Mouse (Mus musculus) B cell, adult 2 months (primary cell): ENCODE measurements around the gene Lpar6.

Source experiments
- DNase-seq, 2 experiments: peaks; one replicate each; pipeline ENCODE4 v3.0.0; 2022

Lpar6 gene

DNA sequence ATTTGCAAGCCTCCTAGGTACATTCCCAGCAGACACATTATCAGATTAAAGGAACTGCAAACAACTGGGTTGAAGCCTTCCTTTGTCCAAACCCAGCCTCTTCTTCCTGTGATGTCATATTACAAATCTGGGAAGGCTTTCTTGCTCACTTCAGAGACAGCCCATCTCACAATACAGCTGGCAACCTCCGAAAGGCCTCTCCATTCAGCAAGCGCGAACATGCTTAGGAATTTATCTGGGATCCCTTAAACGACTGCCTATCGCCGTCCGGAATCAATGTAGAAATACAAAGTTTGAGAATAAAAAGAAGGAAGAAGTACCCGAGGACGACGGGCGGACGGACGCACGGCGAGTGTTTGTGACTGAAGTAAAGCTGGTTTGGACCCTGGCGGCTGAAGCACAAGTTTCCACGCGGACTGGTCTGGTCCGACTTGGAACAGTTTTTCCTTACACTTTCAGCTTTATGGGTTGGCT lies at the start of gene Lpar6:
Lpar6 (plus strand) TSS at position 48 of the 474 bp plus-strand sequence.
- DNase-seq = peak; percentile 42 to 46

DNA sequence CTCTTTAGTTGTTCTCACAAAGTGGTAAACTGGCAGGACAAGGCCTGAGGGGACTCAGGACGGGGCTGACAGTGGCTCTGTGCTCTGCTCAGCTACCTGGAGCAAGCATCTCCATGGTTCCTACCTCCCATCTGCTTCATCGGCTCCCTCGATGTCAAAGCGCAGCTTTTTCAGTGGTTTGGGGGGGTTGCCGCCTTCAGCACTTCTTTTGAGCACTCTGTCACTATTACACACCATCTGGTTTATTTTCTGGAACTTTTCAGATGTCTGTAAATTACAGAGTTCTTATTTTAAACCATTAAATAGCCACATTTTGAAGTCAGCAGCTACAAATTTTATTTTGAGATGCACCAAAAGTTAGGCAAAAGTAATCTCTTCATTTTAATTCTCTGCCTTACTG lies 38.6 kb upstream of the Lpar6 start:
- DNase-seq = no peak

DNA sequence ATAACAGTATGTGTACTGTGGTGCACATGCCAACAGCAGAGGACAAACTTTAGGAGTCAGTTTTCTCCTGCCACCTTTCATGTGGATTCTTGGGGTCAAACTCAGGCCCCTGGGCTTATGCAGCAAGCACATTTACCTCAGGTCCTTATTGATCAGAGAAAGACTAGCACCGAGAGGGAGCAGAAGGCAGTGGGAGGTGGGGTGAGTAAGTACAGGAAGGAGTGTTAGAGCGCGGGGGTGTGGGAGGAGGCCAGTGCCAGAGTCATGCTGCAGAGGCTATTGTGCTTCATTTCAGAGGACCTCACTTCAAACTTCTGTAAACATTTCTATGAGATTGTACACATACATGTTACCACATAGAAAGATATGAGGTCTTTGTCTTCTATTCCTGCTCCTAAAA lies 36.2 kb upstream of the Lpar6 start:
- DNase-seq = no peak

GRCm38 (mm10) chr14:73204016-73204415 lies 33.7 kb upstream of the Lpar6 start:
- no peak for DNase-seq

GRCm38 (mm10) chr14:73209262-73209661 lies 28.4 kb upstream of the Lpar6 start:
- DNase-seq = no peak

DNA sequence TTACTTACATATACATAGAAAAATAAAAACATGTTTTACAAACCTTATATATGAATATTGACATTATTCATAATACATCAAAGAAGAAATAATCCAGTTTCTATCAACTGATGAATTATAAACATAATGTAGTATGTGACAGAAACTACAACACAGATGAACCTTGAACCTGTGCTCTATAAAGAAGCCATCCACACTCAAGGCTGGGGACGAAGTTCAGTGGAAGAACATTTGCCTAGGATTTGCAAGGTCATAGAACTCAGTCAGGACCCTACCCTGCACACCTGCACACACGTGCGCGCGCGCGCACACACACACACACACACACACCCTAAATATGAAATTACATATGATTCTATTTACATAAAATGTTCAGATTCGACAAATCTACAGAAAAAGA lies 27.5 kb upstream of the Lpar6 start:
- DNase-seq = no peak

DNA sequence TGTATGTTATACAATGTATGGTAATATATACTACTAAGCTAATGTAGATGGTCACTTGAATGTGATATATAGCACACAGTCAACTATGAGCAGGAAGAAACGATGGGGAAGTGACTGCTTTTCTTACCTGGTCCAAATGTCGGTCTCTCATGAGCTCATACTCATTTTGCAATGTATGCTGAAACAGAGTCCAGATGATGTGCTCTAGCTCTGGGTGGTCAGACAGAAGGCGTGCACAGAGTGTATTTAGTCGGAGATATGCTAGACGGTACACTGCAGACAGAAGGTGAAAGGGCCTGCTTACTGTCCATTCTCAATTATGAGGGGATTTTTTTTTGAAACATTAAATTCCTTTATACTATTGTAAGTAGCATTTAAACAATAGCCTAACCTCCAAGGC lies 26.2 kb upstream of the Lpar6 start:
- DNase-seq = no peak

GRCm38 (mm10) chr14:73217062-73217461 lies 20.6 kb upstream of the Lpar6 start:
- DNase-seq = no peak

- DNase-seq = peak; percentile 12 to 17
Observed at GRCm38 (mm10) chr14:73222316-73222970, 15.3 kb upstream of the Lpar6 start.

DNA sequence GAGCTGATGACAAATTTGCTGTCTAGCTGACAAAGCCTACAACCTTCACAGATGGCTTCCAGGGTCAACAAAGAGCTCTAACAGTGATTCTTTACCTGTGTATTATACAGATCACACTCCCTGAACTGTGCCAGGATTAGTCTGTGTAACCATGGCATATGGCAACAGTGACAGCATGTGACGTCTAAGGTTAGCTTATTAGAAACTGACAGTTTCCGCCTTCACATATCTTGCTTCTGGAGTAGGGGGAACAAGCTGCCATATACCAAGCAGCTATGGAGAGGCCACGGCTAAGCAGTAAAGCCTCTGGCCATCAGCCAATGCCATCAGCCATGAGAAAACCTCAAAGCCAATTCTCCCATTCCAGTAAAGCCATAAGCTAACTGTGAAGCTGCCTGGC lies 11.3 kb upstream of the Lpar6 start:
- DNase-seq = no peak

- DNase-seq = no peak
Observed at GRCm38 (mm10) chr14:73226849-73227248, 10.8 kb upstream of the Lpar6 start.

DNA sequence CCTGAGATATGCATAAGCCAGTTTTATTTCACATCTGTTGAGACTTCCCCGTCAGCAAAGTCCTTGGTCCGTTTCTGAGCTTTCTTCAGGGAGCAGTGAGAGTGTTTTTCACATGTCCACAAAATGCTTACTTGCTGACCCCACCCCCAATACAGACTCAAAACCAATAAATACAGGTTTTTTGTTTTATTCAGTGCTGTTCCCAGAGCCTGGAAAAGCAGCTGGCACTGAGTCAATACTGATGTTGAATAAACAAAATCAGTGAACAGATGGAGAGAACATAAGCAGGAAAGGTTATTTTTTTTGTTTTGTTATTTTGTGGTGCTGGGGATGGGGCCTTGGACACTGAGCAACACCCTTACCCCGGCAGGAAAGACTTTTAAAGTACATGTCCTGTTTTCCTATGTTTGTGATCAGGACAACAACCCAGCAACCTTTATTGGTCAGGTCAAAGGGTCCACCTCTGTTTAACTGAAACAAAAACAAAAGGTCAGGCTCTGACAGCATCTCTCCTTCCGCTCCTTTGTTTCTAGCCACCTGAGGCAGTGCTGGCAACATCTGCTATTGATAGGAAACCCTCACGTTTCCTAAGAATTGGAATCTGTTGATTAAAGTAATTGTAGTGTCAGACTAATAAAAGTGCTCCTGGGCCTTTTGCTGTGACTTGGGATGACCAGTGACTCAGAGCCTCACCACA lies 6.3 kb upstream of the Lpar6 start:
- DNase-seq = no peak

DNA sequence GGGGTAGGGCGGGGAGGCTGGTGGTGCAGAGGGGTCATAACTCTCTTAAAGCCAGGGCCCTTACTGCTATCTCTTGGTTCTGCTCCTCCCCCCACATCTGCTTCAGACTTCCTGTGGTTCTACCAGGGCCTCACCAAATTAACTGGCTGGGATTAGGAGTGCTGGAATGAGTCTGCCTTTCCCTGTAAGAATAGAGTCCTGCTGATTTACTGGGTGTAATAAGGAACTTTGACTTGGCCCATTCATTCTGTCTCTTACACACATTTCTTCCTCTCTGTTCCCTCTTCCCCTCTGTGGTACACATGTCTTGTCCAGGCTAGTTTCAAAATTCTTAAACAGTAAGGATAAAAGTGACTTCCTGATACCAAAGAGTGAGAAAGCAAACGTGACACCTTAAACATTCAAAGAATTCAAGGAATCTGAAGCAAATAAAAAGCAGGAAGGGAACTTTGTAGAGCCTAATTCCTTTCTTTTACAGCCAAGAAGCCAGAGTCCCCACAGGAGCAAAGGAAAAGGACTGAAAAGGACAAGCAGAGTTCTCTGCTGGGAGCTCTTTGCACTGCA lies 3.1 kb upstream of the Lpar6 start:
- DNase-seq = no peak

DNA sequence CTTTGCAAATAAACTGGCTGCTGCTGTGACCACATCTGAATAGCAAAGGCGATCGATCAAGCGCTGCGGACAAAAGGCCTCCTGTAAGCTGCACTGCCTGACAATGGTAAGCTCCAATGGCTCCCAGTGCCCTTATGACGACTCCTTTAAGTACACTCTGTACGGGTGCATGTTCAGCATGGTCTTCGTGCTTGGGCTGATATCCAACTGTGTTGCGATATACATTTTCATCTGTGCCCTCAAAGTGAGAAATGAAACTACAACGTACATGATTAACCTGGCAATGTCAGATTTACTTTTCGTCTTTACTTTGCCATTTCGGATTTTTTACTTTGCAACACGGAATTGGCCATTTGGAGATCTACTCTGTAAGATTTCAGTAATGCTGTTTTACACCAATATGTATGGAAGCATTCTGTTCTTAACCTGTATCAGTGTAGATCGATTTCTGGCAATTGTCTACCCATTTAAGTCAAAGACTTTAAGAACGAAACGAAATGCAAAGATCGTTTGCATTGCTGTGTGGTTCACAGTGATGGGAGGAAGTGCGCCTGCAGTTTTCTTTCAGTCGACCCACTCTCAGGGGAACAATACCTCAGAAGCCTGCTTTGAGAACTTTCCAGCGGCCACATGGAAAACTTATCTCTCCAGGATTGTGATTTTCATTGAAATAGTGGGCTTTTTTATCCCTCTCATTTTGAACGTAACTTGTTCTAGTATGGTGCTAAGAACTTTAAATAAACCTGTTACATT lies 979 bp downstream of the Lpar6 start:
- peak; percentile 56 to 64 for DNase-seq

- peak; percentile 28 to 40 for DNase-seq
Observed at GRCm38 (mm10) chr14:73239291-73239690, 1.6 kb downstream of the Lpar6 start.

- no peak for DNase-seq
Observed at GRCm38 (mm10) chr14:73239857-73240256, 2.2 kb downstream of the Lpar6 start.

DNA sequence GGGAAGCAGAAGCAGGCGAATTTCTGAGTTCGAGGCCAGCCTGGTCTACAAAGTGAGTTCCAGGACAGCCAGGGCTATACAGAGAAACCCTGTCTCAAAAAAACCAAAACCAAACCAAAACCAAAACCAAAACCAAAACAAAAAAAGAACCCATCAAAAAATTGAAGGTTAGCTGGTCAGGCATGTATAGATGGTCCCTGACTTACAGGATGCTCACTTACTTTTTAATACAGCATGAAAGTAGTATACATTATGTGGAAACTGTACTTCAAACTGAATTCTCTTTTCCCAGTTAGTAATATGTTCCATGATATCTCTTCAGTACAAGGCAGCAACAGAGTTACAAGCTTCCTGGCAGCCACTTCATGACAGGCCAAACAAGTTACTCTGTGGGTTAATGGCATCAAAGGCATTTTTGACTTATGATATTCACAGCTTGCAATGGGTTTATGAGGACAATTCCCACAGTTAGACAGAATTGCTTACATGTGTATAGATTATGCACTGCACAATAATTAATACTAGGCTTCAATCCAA lies 6.4 kb downstream of the Lpar6 start:
- no peak for DNase-seq

DNA sequence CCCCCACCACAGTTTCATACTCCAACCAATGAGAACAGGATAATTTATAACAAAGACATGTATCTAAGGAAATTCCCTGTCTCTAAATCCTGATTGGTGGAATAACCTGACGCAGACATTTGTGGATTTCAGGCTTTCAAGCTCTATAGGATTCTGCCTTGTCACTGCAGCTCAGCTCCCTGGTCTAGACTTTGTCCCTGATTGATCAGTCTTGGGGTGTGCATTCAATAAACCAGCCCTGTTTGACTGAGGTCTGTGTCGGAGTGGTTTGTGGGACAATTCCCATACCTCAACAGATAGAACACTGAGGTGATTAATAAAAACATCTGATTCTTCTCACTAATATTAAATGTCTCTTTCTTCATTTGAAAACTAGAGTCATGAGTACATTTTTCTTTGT lies 12.4 kb downstream of the Lpar6 start:
- DNase-seq = no peak

DNA sequence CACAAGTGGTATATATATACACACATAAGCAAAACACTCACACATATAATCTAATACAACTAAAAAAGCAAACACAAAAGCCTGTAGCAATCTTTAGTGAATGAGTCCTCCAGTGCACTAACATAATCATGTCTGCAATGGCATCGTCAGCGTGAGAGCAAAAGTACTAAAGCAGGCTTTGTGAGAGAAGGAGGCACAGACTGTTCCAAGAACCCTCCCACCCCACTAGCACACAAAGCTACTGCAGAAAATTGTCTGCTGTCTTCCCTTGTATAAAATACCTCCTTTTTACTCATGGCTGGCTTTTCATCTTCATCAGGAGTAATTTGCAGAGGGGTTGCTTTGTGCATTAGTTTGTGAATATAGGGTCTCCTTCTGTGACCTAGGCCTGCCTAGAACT lies 14.6 kb downstream of the Lpar6 start:
- DNase-seq = no peak

DNA sequence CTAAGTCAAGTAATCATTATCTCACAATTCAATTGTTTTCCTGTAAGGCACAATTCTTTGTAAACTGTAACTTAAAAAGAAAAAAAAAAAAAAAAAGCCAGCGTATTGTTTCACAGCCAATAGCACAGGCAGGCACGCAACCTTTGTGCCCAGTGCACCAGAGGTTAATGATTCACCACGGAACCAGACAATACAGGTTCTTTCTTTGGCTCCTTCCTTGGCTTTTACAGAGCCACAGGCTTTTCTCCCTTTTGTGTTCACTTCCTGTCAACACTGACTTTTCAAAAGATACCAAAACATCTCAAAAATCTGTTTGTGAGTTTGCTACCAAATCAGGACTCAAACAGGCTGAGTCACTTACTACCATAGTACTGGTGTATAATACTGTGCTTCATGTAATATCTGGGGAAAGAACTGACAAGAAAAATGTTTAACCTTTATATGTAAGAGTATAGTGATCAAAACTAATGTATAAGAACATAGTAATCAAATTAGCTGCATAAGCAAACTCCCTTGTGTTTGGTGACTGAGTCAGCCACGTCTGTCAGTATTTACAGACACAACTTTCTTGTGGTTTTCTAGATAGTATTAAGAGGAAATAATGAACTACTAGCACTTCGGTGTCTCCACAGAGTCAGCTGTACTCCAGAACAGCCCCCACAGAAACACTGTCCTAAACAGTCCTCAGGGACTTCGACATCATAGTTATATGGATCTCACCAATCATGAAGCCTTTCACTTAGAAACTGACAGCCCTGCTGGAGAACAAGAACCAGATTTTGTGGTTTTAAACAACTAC lies 16.0 kb downstream of the Lpar6 start:
- DNase-seq = no peak

- no peak for DNase-seq
Observed at GRCm38 (mm10) chr14:73254412-73254811, 16.7 kb downstream of the Lpar6 start.

GRCm38 (mm10) chr14:73255426-73255970 lies 17.8 kb downstream of the Lpar6 start:
- no peak for DNase-seq
